ENCODE assay signal across 8 mouse cellular contexts in genomic region chr5:41556700-41557309, GRCm38 (mm10).
A peak's percentile ranks its signal among the peaks of the same experiment; 100 is the strongest.
DNase-seq lines count a peak whose midpoint lies in the region; ATAC-seq and TF ChIP-seq lines count a peak whose summit lies in the region.
"Had no signal": no experiment of that assay in that cellular context is flagged by ENCODE, and none has a peak within 500 bp of the region (broad histone marks: within the 10 kb centered on the region; RNA-seq: fewer than 3 reads in every experiment).

No protein-coding gene starts in this region.

- H3K27me3 ChIP-seq in embryonic facial prominence, embryonic 14.5 days (replicated peaks; ENCODE audit: control insufficient read depth, insufficient read depth, low read length): no peaks in the 10 kb centered on the region
- no peaks in the 10 kb centered on the region for H3K27me3 ChIP-seq in intestine, embryonic 14.5 days (replicated peaks; ENCODE audit: control insufficient read depth, insufficient read depth, low read length)
- H3K27me3 ChIP-seq in neural tube, embryonic 12.5 days (replicated peaks): no peaks in the 10 kb centered on the region

- TF ChIP-seq CTCF in layer of hippocampus, adult 2 months (conservative IDR thresholded peaks at IDR 0.05): no peak

- H3K27ac ChIP-seq in layer of hippocampus, adult 2 months: no peak overlapping the region
- H3K27ac ChIP-seq in embryonic facial prominence, embryonic 14.5 days (replicated peaks; ENCODE audit: low read depth, low read length): no peak overlapping the region
- H3K27ac ChIP-seq in intestine, embryonic 14.5 days (ENCODE audit: low read depth): peak overlapping the region; percentile 47; the same call in 1 of the 2 replicates
- H3K27ac ChIP-seq in neural tube, embryonic 12.5 days: no peak overlapping the region

- WGBS in embryonic facial prominence, embryonic 14.5 days: 31% methylated on average over 24 of the region's 24 CpGs
- 15% methylated on average over 24 of the region's 24 CpGs for WGBS in intestine, embryonic 14.5 days
- WGBS in neural tube, embryonic 12.5 days: 56% methylated on average over 24 of the region's 24 CpGs

- H3K9me3 ChIP-seq in embryonic facial prominence, embryonic 14.5 days (ENCODE audit: control insufficient read depth, low read length): no peaks in the 10 kb centered on the region
- no peaks in the 10 kb centered on the region for H3K9me3 ChIP-seq in intestine, embryonic 14.5 days (ENCODE audit: control insufficient read depth, low read length)
- no peaks in the 10 kb centered on the region for H3K9me3 ChIP-seq in neural tube, embryonic 12.5 days

- ATAC-seq in embryonic facial prominence, embryonic 14.5 days (ENCODE audit: low read depth): no peak
- peak; percentile 72 for ATAC-seq in intestine, embryonic 14.5 days (replicated peaks; ENCODE audit: low FRiP score, low TSS enrichment, low read depth)
- ATAC-seq in neural tube, embryonic 12.5 days (ENCODE audit: low FRiP score, low read depth): no peak

- H3K4me1 ChIP-seq in embryonic facial prominence, embryonic 14.5 days (ENCODE audit: control insufficient read depth, insufficient read depth, low read length): no peaks in the 10 kb centered on the region
- 0 out of 2 replicates have a peak, but pooled peaks cover 4% of the 10 kb centered on the region for H3K4me1 ChIP-seq in intestine, embryonic 14.5 days (replicated peaks; ENCODE audit: control insufficient read depth, insufficient read depth, low read length)
- no peaks in the 10 kb centered on the region for H3K4me1 ChIP-seq in neural tube, embryonic 12.5 days

- peak overlapping the region; percentile 53 for H3K4me2 ChIP-seq in embryonic facial prominence, embryonic 14.5 days (ENCODE audit: low read depth, low read length)
- peak overlapping the region; percentile 53 for H3K4me2 ChIP-seq in intestine, embryonic 14.5 days (ENCODE audit: low read length)
- peak overlapping the region; percentile 34 for H3K4me2 ChIP-seq in neural tube, embryonic 12.5 days (replicated peaks)

- no peaks in the 10 kb centered on the region for H3K36me3 ChIP-seq in embryonic facial prominence, embryonic 14.5 days (ENCODE audit: control insufficient read depth, insufficient read depth, low read length)
- H3K36me3 ChIP-seq in intestine, embryonic 14.5 days (ENCODE audit: control insufficient read depth, insufficient read depth, low read length): no peaks in the 10 kb centered on the region
- no peaks in the 10 kb centered on the region for H3K36me3 ChIP-seq in neural tube, embryonic 12.5 days

- H3K9ac ChIP-seq in embryonic facial prominence, embryonic 14.5 days (ENCODE audit: low read depth, low read length): peak overlapping the region; percentile 42; the same call in 1 of the 2 replicates
- H3K9ac ChIP-seq in intestine, embryonic 14.5 days (ENCODE audit: low read length): no peak overlapping the region
- no peak overlapping the region for H3K9ac ChIP-seq in neural tube, embryonic 12.5 days

- DNase-seq in layer of hippocampus, adult 2 months (ENCODE audit: low spot score in 2 of 2): no peak
- no peak for DNase-seq in layer of hippocampus, adult 11-12 months (ENCODE audit: low spot score)
- peak; percentile 18 for DNase-seq in embryonic facial prominence, embryonic 14.5 days (ENCODE audit: low spot score)
- DNase-seq in intestine, embryonic 14.5 days (ENCODE audit: low spot score): peak; percentile 68
- no peak for DNase-seq in adrenal gland, postnatal 25 days
- DNase-seq in frontal cortex, postnatal 14 days (ENCODE audit: low spot score in 2 of 2): no peak
- DNase-seq: adrenal gland, adult 8-10 months had no signal

- peak overlapping the region; percentile 41 for H3K4me3 ChIP-seq in layer of hippocampus, adult 2 months
- H3K4me3 ChIP-seq in embryonic facial prominence, embryonic 14.5 days (ENCODE audit: low read depth, low read length): peak overlapping the region; percentile 19; the same call in 1 of the 2 replicates
- H3K4me3 ChIP-seq in intestine, embryonic 14.5 days (ENCODE audit: low read depth, low read length): peak overlapping the region; percentile 25
- no peak overlapping the region for H3K4me3 ChIP-seq in neural tube, embryonic 12.5 days

Comparison
In these comparisons a context has a peak if more than half of its experiments do, and no peak if none do; other contexts are left out.
1. DNase-seq: peak in embryonic facial prominence, embryonic 14.5 days (single experiment) and intestine, embryonic 14.5 days (single experiment); none in layer of hippocampus, adult 2 months (0 of 2), layer of hippocampus, adult 11-12 months (single experiment), adrenal gland, postnatal 25 days (single experiment) and frontal cortex, postnatal 14 days (0 of 2).
2. Peak in every context shown above with its lines, with median percentiles within 50 percentile points of each other: H3K4me2 ChIP-seq.